Mouse (Mus musculus) hindbrain, embryonic 16.5 days (tissue): Measurements from ENCODE around the gene Gm49369. TPM values are rescaled to one million over a fixed set of nuclear protein-coding genes. Genes with fewer than 3 reads are reported as not detected.

Experiments used
- ATAC-seq: fragments of 200-750 bp; cut with Nextera tagmentation; 2 replicates; pipeline ENCODE4 v1.8.0; 2017; ENCODE audit warnings: moderate TSS enrichment, moderate library complexity
- H3K27ac ChIP-seq: fragments of 300-500 bp; sonication (generic); 2 replicates; pipeline ENCODE4 v1.5.1; 2014; ENCODE audit warnings: low read depth, mild to moderate bottlenecking, control low read depth, low read length, moderate library complexity
- H3K27me3 ChIP-seq: fragments of 300-500 bp; sonication (generic); replicated peaks from 2 replicates; pipeline ENCODE4 v1.6.1; 2014; ENCODE audit warnings: low read length; ENCODE audit not compliant: control insufficient read depth, insufficient read depth
- H3K36me3 ChIP-seq: fragments of 300-500 bp; sonication (generic); 2 replicates; pipeline ENCODE4 v1.6.1; 2014; ENCODE audit warnings: mild to moderate bottlenecking, low read length, moderate library complexity, mixed read lengths; ENCODE audit not compliant: control insufficient read depth, insufficient read depth
- H3K4me1 ChIP-seq: fragments of 300-500 bp; sonication (generic); 2 replicates; pipeline ENCODE4 v1.6.1; 2014; ENCODE audit warnings: low read depth, low read length; ENCODE audit not compliant: control insufficient read depth, insufficient read depth
- H3K4me2 ChIP-seq: fragments of 300-500 bp; sonication (generic); 2 replicates; pipeline ENCODE4 v1.6.1; 2014; ENCODE audit warnings: mild to moderate bottlenecking, low read length, control low read depth, moderate library complexity
- H3K4me3 ChIP-seq: fragments of 300-500 bp; sonication (generic); 2 replicates; pipeline ENCODE4 v1.5.1; 2014; ENCODE audit warnings: mild to moderate bottlenecking, low read length, control low read depth, moderate library complexity
- H3K9ac ChIP-seq: fragments of 300-500 bp; sonication (generic); 2 replicates; pipeline ENCODE4 v1.6.1; 2014; ENCODE audit warnings: low read depth, mild to moderate bottlenecking, control low read depth, low read length, moderate library complexity
- H3K9me3 ChIP-seq: fragments of 300-500 bp; sonication (generic); 2 replicates; pipeline ENCODE4 v1.6.1; 2014; ENCODE audit warnings: mild to moderate bottlenecking, low read length, moderate library complexity; ENCODE audit not compliant: control insufficient read depth
- WGBS: fragments of 180-500 bp; shearing (Covaris S2); extraction: QIAGEN DNeasy Blood & Tissue Kit; methylation state at CpG from one replicate; pipeline ENCODE4 v1.1.7; 2014; 5-methylcytosine and 5-hydroxymethylcytosine counted together
- polyA plus RNA-seq: library from polyadenylated mRNA; unstranded; fragments of >200 nt; fragmentation: Nextera tagmentation; extraction: Ambion mirVana; gene quantifications from 2 replicates; pipeline ENCODE4 v1.2.1, GENCODE M21; 2015

Gm49369 gene
- 6.4 TPM in 1 of 2 replicates, not detected in the other for polyA plus RNA-seq

- H3K9ac ChIP-seq = no peak within 1 kb of the TSS
- no peaks in the 10 kb centered on the region for H3K9me3 ChIP-seq
- ATAC-seq = no peak
- no peak within 1 kb of the TSS for H3K4me3 ChIP-seq
- no peak within 1 kb of the TSS for H3K4me2 ChIP-seq
- peaks cover 63% of the 10 kb centered on the region for H3K36me3 ChIP-seq
- H3K27ac ChIP-seq = no peak within 1 kb of the TSS
- peaks cover 15% of the 10 kb centered on the region for H3K4me1 ChIP-seq
- WGBS = 92% methylated on average over 5 of the region's 5 CpGs
- H3K27me3 ChIP-seq = no peaks in the 10 kb centered on the region
Measured at GRCm38 (mm10) chr7:142382567-142382966, at the start of gene Gm49369. Gene Gm49369, minus strand, starts transcription at chr7:142382667.

- WGBS = 78% methylated on average over 14 of the region's 14 CpGs
- Histone ChIP-seq H3K4me2 (no peak overlapping the region), H3K9me3 (no peaks in the 10 kb centered on the region), H3K4me1 (peaks cover 7% of the 10 kb centered on the region), H3K27me3 (no peaks in the 10 kb centered on the region), H3K9ac (no peak overlapping the region), H3K4me3 (no peak overlapping the region), H3K27ac (no peak overlapping the region), H3K36me3 (no peaks in the 10 kb centered on the region)
- ATAC-seq = no peak
Measured at GRCm38 (mm10) chr7:142431106-142431505, 48.6 kb upstream of the Gm49369 start.

GRCm38 (mm10) chr7:142430160-142430678, 47.8 kb upstream of the Gm49369 start:
- no peak overlapping the region for H3K9ac ChIP-seq
- H3K9me3 ChIP-seq = no peaks in the 10 kb centered on the region
- 25% methylated on average over 12 of the region's 12 CpGs for WGBS
- 0 out of 2 replicates have a peak overlapping the region, but pooled peaks have one; percentile 13 for H3K27ac ChIP-seq
- peak overlapping the region; percentile 1; the same call in 1 of the 2 replicates for H3K4me2 ChIP-seq
- no peak overlapping the region for H3K4me3 ChIP-seq
- H3K4me1 ChIP-seq = peaks cover 7% of the 10 kb centered on the region
- no peaks in the 10 kb centered on the region for H3K27me3 ChIP-seq
- peak; percentile 84 for ATAC-seq
- H3K36me3 ChIP-seq = no peaks in the 10 kb centered on the region

- Histone ChIP-seq H3K4me2 (no peak overlapping the region), H3K27me3 (no peaks in the 10 kb centered on the region), H3K27ac (no peak overlapping the region), H3K4me3 (no peak overlapping the region), H3K9ac (no peak overlapping the region), H3K9me3 (no peaks in the 10 kb centered on the region), H3K36me3 (no peaks in the 10 kb centered on the region), H3K4me1 (peaks cover 7% of the 10 kb centered on the region)
- ATAC-seq = no peak
- 7% methylated on average over 7 of the region's 7 CpGs for WGBS
Measured at GRCm38 (mm10) chr7:142428213-142428612, 45.7 kb upstream of the Gm49369 start.

- WGBS = 54% methylated on average over 11 of the region's 11 CpGs
- Histone ChIP-seq H3K9ac (no peak overlapping the region), H3K9me3 (no peaks in the 10 kb centered on the region), H3K4me1 (peaks cover 7% of the 10 kb centered on the region), H3K4me2 (no peak overlapping the region), H3K4me3 (no peak overlapping the region), H3K27me3 (no peaks in the 10 kb centered on the region), H3K36me3 (no peaks in the 10 kb centered on the region), H3K27ac (no peak overlapping the region)
- no peak for ATAC-seq
Measured at GRCm38 (mm10) chr7:142425641-142426213, 43.3 kb upstream of the Gm49369 start.

- Histone ChIP-seq H3K27ac (no peak overlapping the region), H3K4me1 (no peaks in the 10 kb centered on the region), H3K4me2 (no peak overlapping the region), H3K9me3 (peaks cover 2% of the 10 kb centered on the region; the same call in 1 of the 2 replicates), H3K9ac (no peak overlapping the region), H3K4me3 (no peak overlapping the region), H3K27me3 (no peaks in the 10 kb centered on the region), H3K36me3 (no peaks in the 10 kb centered on the region)
- no peak for ATAC-seq
- 80% methylated on average over 2 of the region's 2 CpGs for WGBS
Measured at GRCm38 (mm10) chr7:142421826-142422225, 39.4 kb upstream of the Gm49369 start.

- Histone ChIP-seq H3K27ac (no peak overlapping the region), H3K4me1 (no peaks in the 10 kb centered on the region), H3K4me2 (no peak overlapping the region), H3K9me3 (peaks cover 2% of the 10 kb centered on the region; the same call in 1 of the 2 replicates), H3K4me3 (no peak overlapping the region), H3K27me3 (no peaks in the 10 kb centered on the region), H3K36me3 (no peaks in the 10 kb centered on the region), H3K9ac (no peak overlapping the region)
- no peak for ATAC-seq
- WGBS = 82% methylated on average over 5 of the region's 5 CpGs
Measured at GRCm38 (mm10) chr7:142419887-142420286, 37.4 kb upstream of the Gm49369 start.

GRCm38 (mm10) chr7:142418679-142419078, 36.2 kb upstream of the Gm49369 start:
- Histone ChIP-seq H3K9me3 (peaks cover 2% of the 10 kb centered on the region; the same call in 1 of the 2 replicates), H3K4me3 (no peak overlapping the region), H3K4me2 (no peak overlapping the region), H3K27me3 (no peaks in the 10 kb centered on the region), H3K27ac (no peak overlapping the region), H3K36me3 (no peaks in the 10 kb centered on the region), H3K9ac (no peak overlapping the region), H3K4me1 (no peaks in the 10 kb centered on the region)
- 93% methylated on average over 8 of the region's 8 CpGs for WGBS
- no peak for ATAC-seq

GRCm38 (mm10) chr7:142418027-142418426, 35.6 kb upstream of the Gm49369 start:
- Histone ChIP-seq H3K27ac (no peak overlapping the region), H3K27me3 (no peaks in the 10 kb centered on the region)
- WGBS = 89% methylated on average over 2 of the region's 2 CpGs

More at GRCm38 (mm10) chr7:142418027-142418426, 35.6 kb upstream of the Gm49369 start:
- no peak overlapping the region for H3K4me2 ChIP-seq
- ATAC-seq = no peak
- H3K4me1 ChIP-seq = no peaks in the 10 kb centered on the region
- no peak overlapping the region for H3K4me3 ChIP-seq
- H3K9ac ChIP-seq = no peak overlapping the region
- no peaks in the 10 kb centered on the region for H3K36me3 ChIP-seq
- peaks cover 2% of the 10 kb centered on the region; the same call in 1 of the 2 replicates for H3K9me3 ChIP-seq
